Mouse (Mus musculus) layer of hippocampus, postnatal 10 days (tissue): ENCODE results near the gene Hdac7. TPM values are rescaled to one million over a fixed set of nuclear protein-coding genes. Genes with fewer than 3 reads are reported as not detected.

Experiments
- DNase-seq, 2 experiments: peaks; one replicate each; pipeline ENCODE4 v3.0.0; 2021; ENCODE audit warnings: low spot score in 2 of 2
- total RNA-seq, 2 experiments: library from RNA; stranded (reverse); gene quantifications; 2 replicates each; pipeline ENCODE4 v1.2.3; 2021

Gene Hdac7
- total RNA-seq, 2 experiments from 2014 or later: 29.1 to 32.0 TPM

DNA sequence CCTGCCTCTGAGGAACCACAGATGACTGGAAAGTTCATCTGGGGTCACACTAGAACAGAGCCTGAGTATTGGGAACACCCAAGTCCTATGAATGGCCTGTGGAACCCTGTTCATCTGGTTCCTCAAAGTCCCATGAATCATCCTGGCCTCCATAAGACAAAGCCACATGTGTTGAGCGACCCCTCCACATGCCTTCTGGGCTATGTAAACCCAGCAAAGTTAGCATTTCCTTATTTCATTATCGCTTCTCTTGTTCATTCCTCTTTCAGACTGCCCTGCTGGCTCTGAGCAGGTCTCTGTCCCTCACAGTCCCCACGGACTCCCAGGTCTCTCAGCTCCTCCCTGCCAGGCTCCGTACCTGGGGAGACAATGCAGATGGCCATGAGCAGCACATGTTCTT lies 14.1 kb upstream of the Hdac7 start:
- DNase-seq: no peak

DNA sequence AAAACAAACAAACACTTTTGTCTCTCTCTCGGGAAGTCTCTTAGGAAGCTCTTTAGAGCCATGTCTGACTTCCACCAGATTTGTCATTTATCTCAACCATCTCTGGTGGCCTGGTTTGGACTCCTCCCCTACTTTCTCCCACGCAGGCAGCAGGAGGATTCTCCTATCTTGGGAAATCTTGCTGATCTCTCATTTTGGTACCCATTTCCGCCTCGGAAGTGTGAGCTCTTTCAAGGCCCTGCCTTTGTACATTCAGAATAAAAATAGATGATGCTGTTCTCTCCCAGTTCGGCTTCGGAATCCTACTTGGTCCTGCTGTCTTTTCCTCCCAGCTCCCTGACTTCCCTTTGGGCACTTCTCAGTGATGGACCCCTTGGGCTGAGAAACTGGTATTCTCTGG lies 10.2 kb upstream of the Hdac7 start:
- DNase-seq: no peak

DNA sequence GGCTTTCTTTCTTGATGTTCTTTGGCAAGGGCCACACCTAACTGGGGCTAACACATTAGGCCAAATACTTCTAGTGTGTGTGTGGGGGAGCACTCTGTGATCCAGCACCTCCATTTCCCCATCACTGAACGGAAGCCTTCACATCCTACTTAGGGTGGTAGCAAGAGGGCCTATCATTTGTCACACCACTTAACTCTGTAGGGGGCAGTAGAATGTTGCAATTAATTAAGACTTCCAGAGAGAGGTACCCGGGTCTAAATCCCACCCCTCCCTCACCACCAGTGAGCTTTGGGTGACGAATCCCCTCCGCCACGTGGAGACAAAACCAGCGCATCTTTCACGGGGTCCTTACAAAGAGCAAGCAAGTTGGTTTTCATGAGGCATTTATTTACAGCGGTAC lies 9.8 kb upstream of the Hdac7 start:
- DNase-seq: no peak

DNA sequence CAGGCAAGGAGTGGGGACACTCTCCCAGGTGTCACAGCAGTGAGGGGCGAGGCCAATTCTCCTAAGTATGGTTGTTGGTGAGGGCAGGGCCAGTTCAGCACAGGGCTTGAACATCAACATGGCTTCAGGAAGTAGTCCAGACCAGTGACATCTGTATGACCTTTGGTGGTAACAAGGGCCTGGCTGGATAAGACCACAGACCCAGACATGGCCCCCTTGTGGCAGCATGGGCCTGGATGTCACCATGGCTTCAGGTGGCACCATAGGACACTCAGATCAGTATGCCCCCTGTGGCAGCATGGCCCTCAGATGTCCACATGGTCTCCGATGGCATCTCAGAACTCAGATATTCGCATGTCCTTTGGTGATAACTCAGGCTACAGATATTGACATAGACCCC lies 8.0 kb upstream of the Hdac7 start:
- no peak for DNase-seq

DNA sequence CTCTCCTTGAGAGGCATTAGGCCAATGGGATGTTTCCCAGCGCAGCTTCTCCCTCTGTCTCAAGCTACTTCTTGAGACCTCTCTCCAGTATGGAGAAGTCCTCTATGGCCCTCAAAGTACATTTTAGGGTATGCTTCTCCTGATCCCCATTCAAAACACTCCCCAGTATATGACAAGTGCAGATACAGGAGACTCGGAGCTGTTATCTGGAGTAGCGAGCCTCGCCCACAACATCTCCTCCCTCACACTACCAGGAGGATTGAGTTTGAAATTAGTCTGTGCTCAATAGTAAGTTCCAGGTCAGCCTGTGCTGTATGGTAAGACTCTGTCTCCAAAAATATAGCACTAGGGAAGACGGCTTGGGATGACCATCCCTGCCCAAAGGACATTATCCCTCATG lies 6.7 kb upstream of the Hdac7 start:
- no peak for DNase-seq

DNA sequence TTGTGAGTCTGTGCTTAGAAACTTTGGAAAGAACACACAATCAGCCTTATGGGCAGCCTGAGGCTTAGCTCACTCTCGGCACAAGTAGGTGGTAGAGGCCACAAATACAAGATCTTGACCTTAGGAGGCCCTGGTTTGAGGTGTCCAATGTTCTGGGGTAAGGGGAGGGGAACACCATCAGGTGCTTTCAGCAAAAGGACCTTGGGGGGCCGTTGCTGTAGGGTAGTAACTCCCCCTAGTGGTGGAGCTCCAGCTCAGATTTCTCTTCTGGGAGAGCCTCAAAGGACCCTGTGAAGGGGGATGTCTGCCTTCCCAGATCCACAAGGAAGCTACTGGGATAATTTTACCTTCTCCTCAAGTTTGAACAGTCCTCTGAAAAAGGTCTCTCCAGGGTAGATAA lies 6.1 kb upstream of the Hdac7 start:
- DNase-seq: no peak

DNA sequence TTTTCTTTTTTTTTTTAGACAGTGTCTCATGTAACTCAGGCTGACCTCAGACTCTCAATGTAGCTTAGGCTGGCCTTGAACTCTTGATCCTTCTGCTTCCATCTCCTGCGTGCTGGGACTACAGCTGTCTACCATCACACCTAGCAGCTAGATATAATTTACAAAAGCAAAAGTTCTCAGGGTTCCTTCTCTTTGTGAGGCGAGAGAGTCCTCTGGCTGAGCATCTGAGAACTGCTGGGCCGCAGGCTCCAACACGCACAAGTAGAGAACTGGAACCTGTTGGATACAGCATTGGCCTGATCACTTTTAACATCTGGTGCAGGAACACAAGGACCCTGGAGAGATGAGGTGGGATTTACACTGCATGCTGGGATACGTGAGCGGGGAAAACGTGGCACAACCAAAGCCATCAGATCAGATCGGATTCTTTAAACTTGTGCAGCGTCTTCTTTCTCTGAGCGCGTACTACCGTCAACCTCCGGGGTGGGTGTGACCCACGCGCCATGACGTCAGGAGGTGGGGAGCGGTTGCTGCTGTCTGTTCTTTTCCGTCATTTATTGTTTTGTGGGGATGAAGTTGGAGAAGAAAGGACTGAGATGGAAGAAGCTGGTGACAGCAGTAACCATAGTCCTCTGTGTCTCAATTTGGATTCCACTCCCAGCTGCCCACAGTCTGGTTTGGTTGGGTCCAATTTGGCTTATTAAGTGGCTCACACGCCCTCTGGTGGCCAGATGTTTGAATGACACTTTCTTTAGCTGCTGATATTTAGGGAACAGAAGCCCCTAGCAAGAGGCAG lies 5.0 kb upstream of the Hdac7 start:
- peak; percentile 92 for DNase-seq

DNA sequence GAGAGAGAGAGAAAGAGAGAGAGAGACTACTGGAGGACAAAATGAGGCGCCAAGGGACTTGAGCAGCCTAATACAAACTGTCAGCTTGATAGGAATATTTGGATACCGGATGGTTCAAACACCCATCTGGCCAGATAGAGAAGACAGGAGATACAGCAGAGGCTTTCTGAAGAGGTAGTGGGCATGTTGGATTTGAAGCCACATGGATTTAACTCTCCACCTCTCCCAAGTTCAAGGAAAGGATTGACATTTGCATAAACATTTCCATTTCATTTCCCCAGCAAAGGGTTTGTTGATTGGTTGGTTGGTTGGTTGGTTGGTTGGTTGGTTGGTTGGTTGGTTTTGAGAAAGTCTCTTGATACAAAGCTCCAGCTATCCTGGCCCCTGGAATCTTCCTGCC lies 3.6 kb upstream of the Hdac7 start:
- no peak for DNase-seq

DNA sequence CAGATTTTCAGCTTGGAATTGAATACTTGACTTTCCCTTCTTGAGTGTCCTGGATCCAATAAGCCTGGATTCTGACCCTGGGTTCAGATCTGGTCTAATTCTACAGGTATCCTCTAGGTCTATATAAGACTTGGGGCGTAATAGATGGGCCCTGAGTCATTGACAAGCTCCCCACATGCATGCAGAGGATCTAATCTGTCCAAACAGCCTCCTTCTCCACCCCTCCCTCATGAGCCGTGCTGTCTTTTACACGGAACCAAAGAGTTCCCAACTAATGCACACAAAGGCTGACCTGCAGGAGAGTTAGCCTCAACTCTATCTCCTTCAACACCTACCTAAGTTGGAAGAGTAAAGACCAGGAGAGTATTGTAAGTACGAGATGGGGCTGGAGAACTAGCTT lies 3.0 kb upstream of the Hdac7 start:
- no peak for DNase-seq

DNA sequence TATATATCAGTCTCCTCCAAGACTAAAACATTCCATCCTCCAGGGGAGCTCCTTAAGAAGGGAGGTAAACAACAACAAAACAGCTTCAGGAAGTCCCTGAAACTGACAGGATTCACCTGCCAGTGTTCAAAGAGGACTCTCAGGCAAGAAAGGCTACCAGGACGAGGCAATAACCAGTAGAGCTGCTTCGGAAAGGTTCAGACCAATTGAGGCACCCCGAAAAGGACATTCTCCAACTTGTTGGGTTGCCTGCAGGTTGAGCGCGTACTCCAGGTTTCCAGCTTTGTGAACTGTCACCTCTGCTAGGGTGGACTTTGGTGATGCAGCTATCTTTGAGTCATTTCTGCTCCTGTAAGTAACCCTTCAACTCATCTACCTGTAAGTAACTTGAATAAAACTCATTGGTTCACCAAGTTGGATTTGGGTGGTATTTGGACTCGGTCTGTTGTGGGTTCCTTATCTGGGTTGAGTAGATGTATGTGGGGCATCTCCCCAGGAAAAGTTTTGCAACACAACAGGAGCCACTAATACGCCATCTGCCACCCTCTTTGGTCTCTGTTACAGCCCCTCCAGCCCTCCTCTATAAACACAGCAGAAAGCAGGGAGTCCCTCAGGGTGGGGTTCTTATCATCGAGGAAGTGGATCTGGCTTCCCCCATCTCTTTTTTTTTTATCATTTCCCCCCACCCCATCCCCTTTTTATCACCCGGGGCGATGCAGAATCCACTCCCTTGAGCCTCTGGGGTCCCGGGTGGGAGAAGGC lies 2.0 kb upstream of the Hdac7 start:
- DNase-seq: no peak

DNA sequence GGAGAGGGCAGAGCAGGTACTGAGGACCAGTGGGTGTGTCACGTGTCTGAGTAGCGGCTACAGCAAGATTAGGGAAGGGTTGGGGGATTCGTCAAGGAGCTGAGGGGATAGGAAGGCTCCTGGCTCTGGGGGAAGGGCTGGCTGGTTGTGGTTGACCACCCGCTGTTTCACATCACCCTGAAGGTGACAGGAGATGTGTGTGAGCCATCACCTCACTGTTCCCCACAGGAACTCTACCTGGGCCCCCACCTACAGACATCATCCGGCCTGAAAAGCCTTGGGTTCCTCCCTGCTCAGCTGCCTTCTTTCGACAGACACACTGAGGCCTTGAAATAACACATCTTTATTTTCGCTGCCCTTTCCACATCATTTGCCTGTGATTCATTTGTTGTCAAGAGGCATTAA lies 1.1 kb downstream of the Hdac7 start:
- DNase-seq: no peak

DNA sequence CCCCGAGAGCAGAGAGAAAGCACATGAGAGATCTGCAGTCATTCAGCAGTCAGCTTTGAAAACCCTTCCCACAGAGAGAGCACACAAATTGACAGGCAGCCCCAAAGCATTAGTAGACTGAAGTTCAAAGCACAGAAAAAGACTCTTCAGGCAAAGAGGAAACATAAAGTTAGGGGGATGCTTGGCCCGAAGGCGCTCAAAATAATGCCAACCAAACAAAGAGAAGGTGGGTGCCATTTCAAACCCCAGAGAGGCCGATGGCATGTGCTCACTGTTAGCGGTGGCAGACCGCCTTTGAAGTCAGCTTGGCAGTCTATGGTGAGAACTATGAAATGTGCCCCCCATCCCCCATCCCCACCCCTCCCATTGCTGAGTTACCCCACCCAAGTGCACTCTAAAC lies 2.2 kb downstream of the Hdac7 start:
- no peak for DNase-seq

DNA sequence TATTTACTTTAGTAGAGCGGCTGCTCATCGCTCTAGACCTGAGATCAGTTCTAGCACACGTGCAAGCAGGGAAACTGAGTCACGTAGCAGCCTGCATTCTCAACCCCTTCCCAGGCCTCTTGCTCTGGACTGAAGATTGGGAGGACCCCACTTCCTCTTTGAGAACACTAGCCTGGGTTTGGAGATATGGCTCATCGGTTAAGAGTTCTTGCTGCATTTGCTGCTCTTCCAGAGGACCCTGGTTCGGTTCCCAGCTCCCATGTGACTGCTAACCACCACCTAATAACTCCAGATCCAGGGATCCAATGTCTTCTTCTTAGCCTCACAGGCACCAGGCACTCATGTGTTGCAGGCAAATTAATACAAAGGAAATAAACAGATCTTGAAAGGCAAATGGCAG lies 2.9 kb downstream of the Hdac7 start:
- DNase-seq: no peak

DNA sequence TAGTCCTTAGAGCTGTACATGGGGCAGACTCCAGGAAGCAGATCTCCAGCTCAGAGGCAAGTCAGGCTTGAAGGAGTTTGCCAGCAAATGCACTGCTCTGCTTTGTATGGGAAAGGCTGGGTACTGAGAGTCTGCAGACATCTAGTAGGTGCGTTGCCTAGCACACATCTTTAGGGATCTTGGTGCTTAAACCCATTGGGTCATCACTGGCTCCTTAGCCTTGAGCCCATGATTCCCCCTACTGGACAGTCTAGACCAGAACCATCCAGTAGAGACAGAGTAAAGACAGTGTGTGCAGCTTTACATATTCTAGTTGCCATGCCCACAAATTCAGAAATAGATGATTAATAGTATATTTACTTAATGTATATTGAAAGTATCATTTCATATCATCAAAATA lies 3.5 kb downstream of the Hdac7 start:
- DNase-seq: no peak

DNA sequence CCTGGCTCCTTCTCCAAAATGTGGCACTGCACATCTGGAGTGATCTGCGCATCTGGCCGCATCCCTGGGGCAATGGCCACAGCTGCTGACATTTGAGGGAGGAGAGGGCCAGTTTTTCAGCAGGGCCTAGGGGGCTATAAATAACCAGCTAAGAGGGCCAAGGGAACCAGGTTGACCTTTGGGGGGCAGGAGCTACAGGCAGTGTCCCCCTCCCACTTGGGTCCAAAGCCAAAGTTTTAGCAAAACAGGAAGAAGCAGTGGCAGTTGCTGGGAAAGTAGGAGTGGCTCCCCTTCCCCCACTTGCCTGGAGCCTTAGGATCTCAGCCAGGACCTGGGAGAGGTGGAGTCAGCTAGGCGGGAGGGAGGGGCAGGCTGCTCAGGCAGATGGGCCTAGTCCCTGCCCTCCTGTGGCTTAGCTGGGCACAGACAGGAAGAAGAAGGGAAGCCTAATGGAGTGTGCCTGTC lies 4.3 kb downstream of the Hdac7 start:
- no peak for DNase-seq

DNA sequence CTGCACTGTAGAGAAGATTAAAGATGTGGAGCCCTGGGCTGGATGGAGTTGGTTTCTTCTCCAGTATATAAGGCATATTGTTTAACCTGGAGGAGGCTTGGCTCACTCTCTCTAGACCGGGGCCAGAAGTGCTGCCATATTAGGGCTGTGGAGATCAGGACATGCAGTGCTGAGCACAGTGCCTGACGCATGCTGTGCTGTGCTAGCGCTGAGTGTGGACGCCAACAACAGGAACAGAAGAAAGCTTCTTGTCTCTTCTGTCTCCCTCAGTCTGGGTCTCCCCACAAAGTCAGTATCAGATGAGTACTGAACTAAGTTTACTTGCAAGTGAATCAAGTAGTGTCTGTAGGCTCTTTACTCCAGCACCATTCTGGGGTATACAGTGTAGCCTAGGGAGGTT lies 4.8 kb downstream of the Hdac7 start:
- no peak for DNase-seq

DNA sequence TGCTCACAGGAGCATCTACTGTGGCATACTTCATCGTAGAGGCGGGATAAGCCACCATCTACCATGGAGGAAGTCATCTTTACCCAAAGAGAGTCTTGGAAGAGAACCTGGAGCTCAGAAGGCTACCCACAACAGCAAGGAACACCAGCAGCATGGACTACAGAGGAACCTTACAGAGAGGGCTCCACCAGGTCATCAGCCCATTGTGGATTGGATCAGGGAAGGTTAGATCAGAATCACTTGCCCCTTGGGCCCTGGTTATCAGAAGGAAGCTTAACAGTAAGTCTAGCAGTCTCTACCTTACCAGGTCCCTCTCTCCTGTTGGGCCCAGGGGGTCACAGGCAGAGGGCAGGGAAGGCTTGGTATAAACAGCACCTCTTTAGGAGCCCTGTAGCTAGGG lies 5.3 kb downstream of the Hdac7 start:
- no peak for DNase-seq

DNA sequence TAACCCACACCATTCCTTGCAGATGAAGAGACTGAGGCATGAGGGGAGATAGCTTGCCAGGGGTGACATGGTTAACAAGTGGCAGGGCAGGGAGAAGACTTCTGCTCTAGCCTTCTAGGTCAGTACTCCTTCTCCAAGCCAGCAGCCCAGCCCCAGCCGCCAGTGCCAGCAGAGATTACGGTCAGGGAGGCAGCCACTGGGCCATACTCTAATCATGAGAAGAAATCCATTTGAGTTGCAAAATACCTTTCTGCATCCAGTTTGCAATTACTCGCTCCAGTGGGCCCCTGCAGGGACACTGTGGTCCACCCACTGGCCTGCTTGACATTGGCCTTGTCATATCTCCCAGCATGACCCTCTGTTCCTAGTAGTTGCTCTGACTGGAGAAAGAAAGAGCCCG lies 5.9 kb downstream of the Hdac7 start:
- no peak for DNase-seq

DNA sequence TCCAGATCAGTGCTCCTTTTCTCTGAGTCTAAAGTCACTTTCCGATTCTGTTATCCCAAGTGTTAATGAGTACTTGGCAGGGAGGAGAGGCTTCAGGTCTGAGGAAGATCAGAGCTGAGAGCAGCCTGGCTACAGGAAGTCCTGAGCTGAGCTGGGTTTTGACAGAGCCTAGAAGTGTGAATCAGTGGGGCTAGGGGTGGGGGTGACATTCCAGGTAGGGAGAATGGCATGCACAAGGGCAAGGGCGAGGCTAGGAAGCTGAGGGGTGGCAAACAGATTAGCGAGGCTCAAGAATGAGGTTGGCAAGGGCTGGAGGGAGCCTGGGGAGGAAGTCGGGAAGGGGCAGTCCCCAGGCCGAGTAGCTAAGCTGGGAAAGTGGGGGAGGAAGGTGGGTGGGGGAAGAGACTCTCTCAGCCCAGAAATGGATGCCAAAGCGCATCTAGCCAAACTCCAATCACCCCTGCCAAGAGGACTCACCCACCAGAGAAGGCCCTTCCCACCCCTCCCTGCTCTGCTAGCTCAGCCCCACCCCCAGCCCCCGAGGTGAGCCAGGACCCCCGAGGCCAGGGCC lies 6.7 kb downstream of the Hdac7 start:
- no peak for DNase-seq

DNA sequence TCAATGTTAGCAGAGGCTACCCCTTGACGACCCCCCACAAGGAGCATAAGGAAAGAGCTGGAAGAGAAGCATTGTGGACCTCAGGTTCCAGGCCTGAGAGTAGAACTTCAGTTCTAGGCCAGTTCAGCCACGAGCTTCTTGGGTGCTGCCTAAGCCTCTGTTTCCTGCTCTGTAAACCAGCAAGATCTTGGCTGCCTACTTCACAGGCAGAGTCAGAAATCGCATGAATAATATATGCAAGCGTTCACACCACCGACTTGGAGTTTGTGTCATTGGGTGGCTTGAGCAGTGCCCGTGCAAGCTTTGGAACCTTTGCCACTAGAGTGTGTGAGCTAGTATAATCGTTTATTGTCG lies 7.4 kb downstream of the Hdac7 start:
- DNase-seq: no peak

DNA sequence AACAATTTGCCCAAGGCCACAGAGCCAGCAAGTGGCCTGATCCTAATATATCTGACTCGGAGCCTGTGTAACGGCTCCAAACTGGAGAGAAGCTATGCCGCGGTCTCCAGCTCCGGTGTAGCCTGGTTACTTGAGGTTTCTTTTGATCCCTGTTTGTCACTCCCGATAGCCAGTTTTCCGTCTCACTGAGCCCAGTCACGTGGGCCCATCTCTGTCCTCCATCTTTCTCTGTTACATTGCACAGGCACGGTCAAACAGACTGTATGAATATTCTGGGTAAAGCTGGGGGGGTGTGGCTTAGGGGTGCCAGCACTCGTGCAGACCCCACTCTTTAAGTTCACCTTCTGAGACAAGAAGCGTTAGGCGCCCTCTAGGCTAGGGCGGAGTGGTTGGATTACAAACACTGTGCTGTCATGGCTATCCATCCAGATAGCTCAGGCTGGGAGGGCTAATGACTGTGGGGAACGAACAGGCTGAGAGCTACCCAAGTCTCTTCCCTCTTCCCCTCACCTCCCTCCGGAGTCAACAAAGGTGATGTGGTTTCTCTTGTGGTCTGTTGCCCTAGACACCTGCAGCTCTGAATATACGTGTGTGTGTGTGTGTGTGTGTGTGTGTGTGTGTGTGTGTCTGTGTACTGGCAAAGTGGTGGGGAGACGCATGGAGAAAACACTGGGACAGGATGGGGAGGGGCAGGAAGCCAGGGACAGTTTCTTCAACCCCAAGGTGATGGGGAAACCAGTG lies 8.0 kb downstream of the Hdac7 start:
- no peak for DNase-seq
